Mouse (Mus musculus) lung, postnatal 14 days (tissue): ENCODE measurements at regions not wholly inside any gene's neighbourhood (a gene's known extent, or its start where the extent isn't known, plus 50 kb on each side); places are given as distances from the start of the nearest gene placed in this dataset.

ENCODE experiments used
- DNase-seq: peaks from one replicate; pipeline ENCODE4 v3.0.0; 2021

DNA sequence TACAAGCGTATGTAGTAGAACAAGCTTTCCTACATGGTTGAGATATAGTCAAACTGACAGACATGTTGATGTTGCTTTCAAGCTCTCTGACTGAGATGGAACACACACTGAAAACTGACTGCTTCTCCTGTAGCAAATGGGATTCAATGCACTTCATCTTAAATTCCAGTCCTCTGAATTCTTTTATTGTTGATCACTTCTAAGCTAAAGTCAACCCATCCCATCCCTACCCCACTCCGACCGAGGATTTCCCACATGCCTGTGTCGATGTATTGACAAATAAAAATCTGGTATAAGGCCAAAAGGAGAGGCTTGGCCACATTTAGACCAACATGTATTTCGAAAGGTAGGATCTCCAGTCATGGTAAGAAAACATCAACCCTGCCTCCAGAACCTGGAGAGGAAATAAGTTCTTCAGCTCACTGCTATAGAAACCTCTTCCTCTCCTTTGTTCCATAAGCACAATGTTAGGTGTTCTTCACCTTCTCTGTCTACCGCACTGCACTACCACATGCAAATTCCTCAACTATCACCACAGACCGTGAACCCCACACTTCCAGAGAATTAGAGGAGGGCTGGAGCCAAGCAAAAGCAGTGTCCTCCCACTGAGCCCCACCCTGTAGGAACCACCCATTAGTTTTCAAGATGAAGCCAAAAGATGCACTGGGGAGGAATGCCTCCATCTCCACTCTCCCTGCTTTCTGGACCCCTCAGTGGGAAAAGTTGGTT is 330.1 kb downstream of the Klf6 start:
- DNase-seq = no peak

- DNase-seq = no peak
Measured at GRCm38 (mm10) chr13:6191915-6192295, 330.6 kb downstream of the Klf6 start.

DNA sequence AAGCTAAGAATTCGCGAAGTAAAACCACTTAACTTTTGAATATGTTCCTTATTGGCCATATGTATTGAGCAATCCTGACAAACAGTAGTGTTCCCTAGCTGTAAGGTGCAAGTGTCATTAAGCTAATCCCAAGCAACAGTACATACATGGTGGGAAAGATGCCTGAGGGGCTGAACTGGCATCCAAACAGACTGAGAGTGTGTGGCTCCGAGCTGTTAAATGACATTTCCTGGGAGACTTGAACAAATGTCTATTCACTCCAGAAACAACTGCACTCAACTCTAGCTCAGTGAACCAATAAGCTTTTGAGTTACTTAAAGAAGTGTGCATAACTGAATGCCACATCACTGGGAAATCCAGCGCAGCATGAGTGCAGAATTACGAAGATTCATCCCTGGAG is 335.4 kb downstream of the Klf6 start:
- DNase-seq = no peak

- no peak for DNase-seq
Measured at GRCm38 (mm10) chr13:6199107-6199506, 337.8 kb downstream of the Klf6 start.

DNA sequence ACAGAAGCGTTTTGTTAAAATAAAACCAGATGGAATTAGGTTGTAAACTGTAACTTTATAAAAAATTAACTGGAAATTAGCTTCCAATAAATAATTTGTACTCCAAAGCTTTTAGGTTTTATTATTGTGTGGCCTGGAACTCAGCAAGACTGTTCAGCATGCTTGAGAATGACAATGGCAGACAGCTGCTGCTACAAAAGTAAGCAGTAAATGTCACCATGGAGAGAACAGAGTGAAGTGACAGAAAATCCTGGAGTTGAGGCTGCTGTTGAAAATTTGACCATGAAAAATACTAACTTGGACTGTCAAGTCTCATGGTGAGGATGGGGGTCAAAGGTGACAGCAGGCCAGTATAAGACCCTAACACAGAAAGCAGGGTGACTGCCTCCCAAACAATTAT is 340.2 kb downstream of the Klf6 start:
- DNase-seq = no peak

DNA sequence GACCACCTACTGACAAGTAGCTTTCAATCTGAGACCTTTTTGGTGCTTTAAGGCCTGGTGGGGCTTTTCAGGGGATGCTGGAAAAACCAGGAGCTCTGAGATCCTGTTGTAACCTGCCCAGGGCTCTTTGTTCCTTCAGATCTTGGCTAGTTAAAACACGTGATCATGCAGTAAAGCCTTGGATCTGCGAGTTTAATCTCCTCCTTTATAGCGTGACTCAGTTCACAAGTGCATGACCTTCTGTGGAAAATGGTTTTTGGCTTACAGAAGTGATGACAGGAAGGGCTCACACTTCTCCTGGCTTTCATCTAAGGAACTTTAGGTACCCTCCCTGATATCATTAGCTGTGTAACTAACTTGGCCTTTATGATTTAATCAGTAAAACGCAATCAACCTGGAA is 343.1 kb upstream of the Pitrm1 start:
- DNase-seq = no peak

DNA sequence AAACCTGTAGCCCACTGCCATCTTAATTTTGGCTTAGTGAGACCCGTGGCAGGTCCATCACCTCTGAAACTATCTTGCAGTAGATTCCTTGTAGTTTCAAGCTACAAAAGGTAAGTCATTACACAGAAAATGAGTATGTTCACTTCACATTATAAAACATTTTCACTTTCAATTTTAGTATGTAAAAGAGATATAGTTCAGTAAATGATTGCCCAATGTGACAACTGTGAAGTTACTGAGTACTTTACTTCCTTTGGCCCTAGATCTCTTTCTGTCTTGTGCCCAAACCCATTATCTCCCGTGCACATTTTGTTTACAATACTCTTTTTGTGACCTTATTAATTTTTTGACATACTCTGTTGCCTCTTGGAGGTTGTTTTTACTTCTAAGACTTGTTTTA is 335.4 kb upstream of the Pitrm1 start:
- no peak for DNase-seq

GRCm38 (mm10) chr13:6214189-6214588 is 333.8 kb upstream of the Pitrm1 start:
- no peak for DNase-seq

GRCm38 (mm10) chr13:6226087-6226643 is 321.8 kb upstream of the Pitrm1 start:
- no peak for DNase-seq

GRCm38 (mm10) chr13:6228278-6228677 is 319.7 kb upstream of the Pitrm1 start:
- DNase-seq = no peak

DNA sequence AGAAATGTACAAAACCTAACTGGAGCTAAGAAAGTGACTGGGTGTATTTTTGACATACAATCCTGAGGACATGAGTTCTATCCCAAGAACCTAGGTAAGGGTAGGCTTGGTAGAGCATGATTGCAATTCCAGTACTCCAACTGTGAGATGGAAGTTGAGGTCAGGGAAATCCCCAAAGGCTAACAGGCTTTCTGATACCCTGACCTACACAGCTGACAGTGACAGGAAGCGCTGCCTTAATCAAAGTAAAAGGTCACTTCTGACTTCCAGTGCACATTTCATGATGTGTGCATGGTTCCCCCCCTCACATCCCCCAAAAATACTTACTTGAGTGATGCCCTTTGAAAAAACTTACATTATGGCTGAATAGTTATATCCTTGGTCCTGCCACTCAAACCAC is 312.6 kb upstream of the Pitrm1 start:
- no peak for DNase-seq

DNA sequence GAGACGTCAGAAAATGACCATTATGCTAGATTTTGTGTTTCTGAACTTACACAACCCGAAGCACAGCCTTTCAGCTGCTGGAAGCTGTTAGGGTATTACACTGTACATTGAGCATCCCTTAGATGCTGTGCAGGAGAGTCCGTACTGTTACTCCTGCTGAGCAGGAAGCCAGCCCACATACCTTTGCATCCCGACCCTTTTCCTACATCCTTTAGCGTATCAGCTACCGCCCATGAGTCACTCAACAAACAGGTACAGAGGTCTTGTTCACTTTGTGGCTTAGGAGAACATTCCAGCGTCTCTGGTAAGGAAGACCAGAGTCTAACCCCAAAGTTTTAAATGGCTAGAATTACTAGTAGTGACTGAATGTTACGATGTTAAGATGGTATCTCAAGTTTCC is 311.4 kb upstream of the Pitrm1 start:
- DNase-seq = no peak

DNA sequence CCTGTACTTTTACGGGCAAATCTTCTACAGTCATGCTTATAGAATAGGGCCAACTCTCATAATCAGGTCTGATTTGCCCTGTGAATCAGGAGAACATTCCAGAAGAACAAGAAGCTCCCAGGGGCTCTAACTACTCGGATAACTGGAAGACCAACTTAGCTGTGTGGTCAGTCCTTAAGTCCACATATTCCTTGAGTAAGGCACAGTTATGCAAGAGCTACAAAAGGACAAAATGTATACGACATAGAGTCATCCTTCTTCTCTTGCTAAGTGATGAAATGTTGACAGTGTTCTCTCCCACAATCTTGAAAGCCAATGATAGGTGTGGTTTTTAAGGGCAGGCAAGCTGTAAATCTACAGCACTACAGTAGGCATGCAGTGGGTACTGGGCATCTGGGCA is 310.7 kb upstream of the Pitrm1 start:
- no peak for DNase-seq

GRCm38 (mm10) chr13:6240855-6241254 is 307.1 kb upstream of the Pitrm1 start:
- DNase-seq = no peak

GRCm38 (mm10) chr13:6241472-6242123 is 306.4 kb upstream of the Pitrm1 start:
- DNase-seq = no peak

DNA sequence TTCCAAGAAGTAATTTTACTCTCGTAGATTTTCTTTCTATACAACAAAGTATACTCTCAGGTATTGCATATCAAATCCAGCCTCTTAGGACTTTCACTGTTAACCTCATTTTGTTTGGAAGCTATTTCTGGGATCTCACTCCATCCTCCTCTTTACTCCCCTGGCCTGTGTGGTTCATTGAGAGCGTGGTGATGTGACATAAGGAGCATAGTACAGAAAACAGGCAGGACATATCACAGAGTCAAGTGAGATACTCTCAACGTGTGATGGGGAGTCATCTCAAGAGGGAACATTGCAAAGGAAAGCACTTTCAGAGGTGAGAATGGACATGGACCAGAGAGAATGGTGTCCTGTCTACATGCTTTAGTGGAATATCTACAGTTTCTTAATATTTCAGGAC is 297.8 kb upstream of the Pitrm1 start:
- DNase-seq = no peak

GRCm38 (mm10) chr13:6251025-6251862 is 296.7 kb upstream of the Pitrm1 start:
- DNase-seq = no peak

DNA sequence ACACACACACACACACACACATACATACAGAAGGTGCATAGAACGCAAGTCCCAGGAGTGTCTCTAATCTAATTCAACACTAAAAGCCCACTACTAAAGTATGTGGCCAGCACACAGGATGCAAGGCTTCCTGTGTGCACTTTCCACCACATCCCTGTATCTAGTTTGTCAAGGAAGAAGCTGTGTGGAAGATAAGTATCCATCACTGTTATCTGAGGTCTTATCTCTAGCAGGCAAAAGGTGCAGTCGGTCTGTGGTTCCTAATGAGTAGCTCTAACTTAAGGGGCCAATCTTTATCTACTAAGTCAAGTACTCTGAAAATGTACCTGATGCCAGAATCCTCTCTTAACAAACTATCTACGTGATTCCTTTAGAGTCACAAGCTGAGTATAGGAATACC is 295.8 kb upstream of the Pitrm1 start:
- DNase-seq = no peak

GRCm38 (mm10) chr13:6255303-6255702 is 292.6 kb upstream of the Pitrm1 start:
- DNase-seq = no peak

DNA sequence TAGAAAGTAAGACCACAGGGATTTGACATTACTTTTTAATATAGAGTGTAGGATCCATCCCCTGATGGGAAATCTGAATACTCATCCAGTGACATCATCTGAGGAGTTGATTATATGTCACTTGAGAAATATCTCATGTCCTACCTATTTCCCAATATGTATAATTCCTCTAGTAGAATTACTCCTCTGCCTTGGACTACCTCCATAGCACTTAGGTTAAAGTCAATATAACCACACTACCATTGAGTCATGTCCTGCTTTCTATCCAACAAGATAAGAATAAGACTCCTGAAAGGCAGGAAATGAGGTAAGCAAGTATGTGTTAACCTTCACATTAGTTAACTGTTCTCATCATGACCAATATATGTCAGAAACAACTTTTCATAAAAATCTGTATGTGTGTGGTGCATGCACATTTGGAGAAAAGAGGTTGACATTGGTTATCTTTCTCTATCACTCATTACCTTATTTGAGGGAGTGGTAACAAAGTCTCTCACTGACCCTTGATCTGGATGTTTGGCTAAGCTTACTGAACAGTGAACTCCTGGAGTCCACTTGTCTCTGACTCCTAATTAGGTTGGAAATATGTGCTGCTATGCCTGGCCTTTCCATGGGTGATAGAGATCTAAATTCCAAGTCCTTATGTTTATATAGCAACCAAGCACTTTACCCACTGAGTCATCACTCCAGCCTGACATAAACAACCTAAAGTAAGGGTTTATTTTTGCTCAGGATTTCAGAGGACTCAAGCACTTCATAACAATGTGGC is 292.0 kb upstream of the Pitrm1 start:
- DNase-seq = no peak

GRCm38 (mm10) chr13:6258456-6258855 is 289.5 kb upstream of the Pitrm1 start:
- DNase-seq = no peak

DNA sequence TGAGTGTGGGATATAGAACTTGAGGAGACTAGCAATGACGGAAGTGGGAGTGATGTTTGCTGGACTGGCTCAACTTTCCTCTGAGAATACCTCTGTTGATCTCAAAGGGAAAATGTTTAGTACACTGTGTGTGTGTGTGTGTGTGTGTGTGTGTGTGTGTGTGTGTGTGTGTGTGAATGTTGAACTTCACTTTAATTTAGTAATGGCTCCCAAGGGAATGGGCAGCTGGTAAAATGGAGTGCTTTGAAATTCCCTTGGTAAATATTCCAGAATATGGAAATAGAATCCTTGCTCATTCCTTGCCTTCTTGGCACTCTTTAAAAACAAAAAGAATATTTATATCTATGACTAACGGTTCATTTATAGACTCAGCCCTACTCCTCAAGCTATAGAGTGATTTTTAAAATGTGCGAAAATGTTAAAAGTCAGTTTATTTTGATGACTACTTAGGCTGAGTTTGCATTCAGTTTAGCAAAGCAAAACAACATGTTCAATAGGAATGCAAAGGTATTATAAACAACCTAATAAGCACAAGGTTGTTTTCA is 287.6 kb upstream of the Pitrm1 start:
- no peak for DNase-seq

DNA sequence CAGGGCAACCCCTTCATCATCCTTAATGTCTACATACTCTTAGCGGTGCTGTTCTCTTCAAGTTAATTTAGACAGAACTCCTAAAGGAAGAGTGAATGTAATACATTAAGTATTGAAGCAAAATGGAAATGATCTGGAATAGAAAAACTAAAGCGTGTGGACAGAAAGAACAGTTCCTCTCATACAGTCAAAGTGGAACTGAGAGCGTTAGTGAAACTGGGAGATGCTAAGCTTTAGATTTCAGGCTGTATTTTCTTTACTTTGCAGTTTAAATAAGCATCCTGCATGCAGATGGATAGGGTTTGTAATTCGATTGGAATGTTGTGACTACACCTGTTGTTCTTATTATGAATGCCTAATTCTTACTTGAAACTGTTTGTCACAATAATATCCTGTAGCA is 286.5 kb upstream of the Pitrm1 start:
- DNase-seq = no peak
